Mouse (Mus musculus) brain, embryonic 14.5 days (tissue): ENCODE measurements around the gene Kcna6.

Experiments
- CTCF ChIP-seq: fragments of 200-500 bp; IDR thresholded peaks from 2 replicates; pipeline ENCODE4 v1.5.1; 2012; ENCODE audit warnings: inconsistent platforms, mild to moderate bottlenecking, moderate library complexity, borderline replicate concordance; ENCODE audit not compliant: insufficient read depth, insufficient read length; ENCODE audit errors: extremely low read depth
- POLR2A ChIP-seq: fragments of 200-500 bp; IDR thresholded peaks from 2 replicates; pipeline ENCODE4 v1.6.1; 2012; ENCODE audit warnings: mild to moderate bottlenecking, inconsistent platforms, borderline replicate concordance; ENCODE audit not compliant: poor library complexity, insufficient read depth, insufficient read length, severe bottlenecking; ENCODE audit errors: extremely low read depth

DNA sequence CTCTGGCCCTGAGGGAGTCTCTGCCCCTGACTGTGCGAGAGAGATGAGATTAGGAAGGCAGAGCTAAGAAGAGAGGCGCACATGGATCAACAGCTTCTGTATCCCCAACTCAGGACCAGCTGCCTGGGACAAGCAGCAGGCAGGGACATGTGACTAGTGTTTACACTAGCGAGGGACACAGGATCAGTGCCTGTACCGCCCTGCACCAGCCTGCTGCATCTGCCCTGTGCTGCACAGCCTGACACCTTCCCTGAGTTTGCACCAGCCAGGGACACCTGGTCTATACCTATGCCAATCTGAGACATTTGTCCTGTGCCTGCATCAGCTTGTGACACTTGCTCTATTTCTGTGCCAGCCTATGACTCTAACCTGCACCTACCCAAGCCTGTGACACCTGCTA is 33.4 kb upstream of the Kcna6 start:
- TF ChIP-seq CTCF (no peak), POLR2A (no peak)
